Mouse (Mus musculus): ENCODE measurements around the gene Rad51ap2.

Gene Rad51ap2

DNA sequence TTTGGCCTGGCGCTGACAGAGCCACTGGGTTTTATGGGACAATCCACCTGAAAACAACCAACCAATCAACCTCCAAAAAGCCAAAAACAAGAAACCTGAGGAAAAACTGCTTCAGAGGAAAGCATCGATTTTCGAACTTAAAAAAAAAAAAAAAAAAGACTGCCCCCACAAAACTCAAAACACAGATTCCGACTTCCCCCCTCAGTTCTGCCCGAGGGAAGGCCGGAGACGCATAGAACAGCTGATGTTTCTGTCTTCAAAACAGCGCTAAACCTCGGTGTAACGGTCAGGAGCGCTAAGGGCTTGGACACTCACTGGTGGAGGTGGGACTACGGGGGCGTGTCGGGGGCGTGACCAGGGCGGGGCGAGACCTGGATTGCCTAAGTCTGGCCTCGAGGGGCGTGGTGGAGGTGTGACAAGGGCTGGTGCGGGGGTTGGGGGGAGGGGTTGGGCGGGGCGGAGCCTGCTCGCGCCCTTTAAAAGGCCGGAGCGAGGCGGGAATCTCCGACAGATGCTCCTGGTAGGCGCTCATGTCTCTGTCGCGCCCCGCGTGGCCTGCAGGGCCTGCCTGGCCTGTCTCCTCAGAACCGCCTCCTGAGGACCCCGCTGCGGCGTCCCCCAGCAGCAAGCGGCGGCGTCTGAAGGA is at the start of gene Rad51ap2:
TSS of gene Rad51ap2 (plus strand) at position 531 of the 646 bp plus-strand sequence.
- DNase-seq = peak; percentile 80

DNA sequence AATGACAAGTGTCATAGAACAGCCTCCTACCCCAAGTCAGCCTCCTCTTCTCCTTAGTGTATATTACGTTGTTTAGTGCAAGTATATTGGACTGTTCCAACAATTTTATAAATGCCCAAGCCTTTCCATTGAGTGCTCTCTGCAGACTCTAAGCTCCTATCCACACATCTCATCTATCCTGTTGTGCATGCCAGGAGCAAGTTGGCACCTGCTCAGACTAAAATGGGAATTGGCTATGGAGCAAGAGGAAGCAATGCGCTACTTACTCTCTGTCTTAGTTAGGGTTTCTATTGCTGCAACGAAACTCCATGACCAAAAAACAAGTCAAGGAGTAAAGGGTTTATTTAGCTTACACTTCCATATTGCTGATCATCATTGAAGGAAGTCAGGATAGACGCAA is 48.2 kb upstream of the Rad51ap2 start:
- DNase-seq = no peak

DNA sequence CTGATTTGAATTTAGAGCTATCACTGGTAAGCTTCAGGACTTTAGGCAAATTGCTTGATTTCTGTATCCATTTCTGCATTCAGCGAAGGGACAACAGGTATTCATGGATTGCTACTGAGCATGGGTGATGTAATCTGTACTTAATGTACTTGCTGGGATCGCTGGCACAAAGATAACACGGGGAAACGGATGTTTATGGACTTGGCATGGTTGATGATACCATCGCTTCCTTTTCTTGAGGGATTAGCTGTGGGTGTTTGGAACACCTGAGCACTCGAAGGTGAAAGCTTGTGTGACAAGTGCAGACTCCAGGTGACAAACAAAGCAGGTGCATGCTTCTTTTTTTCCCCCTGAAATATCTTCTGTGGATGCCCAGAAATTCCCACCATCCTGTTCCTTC is 37.8 kb upstream of the Rad51ap2 start:
- DNase-seq = no peak

DNA sequence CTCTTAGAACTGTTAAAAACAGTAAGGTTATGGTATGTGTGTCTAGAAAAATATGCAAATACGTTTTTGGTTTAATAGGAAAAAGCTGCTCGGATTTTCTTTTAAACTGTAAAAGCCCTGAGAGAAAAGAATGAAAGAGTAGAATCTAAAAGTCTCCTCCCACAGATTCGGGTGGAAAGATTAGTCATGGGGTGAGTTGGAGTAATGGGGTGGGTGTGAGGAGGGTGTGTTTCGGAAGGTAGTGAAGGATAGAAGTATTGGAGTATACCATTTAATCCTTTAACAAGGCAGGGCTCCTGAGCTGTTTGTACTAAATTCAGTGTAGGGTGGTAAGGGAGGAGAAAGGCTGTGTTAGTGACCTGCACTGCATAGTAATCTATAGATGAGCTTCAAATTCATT is 28.5 kb upstream of the Rad51ap2 start:
- no peak for DNase-seq

DNA sequence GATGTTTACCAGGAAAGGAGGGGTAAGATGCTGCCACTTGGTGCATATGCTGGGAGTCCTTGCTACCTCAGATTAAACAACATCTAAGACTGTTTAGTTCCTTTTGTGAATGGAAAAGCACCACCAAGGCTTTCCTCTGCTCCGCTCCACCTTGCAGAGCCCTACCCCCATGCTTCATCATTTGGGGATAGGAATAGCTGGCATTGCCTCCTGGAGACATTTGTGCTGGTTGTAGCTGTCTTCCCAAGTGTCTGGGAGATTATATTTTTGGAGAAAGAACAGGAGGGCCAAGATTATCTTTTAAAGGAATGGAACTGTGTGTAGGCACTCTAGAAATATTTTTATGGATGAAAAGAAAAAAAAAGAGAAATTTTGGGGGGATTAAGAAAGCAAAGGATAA is 22.8 kb upstream of the Rad51ap2 start:
- no peak for DNase-seq

DNA sequence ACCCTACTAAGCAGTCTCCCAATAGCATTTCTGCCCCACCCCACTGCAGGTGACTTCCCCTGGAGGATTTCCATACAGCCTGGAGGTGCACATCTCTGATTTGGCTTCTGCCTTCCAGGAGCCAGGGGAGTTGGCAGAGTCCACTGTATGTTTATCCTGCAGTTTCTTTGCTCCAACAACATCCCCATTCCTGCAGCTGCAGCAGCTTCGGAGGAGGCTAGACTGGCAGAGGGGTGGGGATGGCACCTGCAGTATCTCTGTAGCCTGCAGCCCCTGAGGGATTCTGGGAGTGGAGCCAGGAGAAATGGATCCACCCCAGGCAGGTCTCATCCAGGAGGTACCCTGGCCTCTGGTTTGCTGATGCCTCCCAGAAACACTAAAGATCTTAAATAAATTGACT is 22.2 kb upstream of the Rad51ap2 start:
- no peak for DNase-seq

DNA sequence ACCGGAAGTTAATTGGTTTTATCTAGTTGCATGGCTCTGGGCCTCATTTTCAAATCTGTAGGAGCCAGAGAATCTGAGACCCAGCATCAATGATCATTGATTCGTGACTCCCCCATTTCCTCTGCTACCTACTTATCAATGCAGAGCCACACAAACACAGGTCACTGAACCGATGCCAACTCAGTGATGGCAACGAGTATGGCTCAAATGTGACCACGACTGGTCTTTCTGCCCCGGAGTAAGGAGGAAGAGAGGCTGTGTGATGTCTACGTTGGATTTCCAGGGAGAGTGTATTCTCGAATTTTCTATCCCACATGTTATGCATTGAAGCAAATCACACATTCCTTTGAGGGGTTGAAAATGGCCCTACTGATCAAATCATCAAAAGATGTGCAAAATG is 21.4 kb upstream of the Rad51ap2 start:
- DNase-seq = no peak

DNA sequence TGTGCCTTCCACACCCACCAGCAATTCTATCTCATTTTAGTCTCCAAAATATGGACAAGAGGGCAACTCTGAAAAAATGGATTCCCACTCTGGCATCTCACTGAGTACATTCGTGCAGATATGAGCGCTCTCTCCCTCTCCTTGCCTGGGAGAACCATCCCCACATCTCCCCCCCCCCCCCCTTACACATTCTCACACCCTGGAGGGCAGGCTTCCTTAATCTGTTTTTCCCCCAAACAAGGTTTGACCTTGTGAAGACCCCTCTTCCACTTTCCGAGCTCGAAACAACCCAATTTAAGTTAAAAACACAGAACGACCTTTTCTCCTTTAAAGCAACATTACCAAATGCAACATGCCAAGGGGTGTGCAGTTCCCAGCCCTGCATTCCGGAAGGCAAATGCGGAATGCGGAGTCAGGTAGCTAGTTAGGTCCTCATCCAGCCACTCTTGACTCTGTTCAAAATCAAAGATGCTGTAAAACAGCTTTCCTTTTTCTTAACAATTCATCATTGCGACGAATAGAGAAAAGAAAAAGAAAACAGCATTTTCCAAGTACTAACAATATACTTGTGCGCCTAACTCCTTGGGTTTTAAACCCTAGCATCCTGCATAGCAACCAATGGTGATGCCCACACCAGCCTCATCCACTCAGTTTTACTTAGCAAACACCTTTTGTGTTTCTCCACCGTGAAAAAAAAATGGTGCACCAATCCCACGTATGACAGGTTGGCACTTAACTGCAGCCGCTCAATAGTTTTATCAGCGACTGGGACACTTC is 20.4 kb upstream of the Rad51ap2 start:
- no peak for DNase-seq

DNA sequence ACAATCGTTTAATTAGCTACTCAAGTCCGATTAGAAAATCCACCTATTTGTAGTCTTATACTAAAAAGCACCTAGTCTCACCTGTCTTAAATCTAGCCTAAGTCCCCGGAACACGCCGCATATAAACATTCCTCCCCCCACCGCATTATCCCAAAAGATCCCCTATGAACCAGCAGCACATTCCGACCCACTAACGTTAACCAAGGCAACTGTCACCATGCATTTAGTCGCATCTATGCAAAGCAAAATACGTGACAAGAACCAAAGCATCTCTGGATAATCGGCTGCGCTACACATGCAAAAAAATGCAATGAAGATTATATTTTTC is 19.9 kb upstream of the Rad51ap2 start:
- no peak for DNase-seq

DNA sequence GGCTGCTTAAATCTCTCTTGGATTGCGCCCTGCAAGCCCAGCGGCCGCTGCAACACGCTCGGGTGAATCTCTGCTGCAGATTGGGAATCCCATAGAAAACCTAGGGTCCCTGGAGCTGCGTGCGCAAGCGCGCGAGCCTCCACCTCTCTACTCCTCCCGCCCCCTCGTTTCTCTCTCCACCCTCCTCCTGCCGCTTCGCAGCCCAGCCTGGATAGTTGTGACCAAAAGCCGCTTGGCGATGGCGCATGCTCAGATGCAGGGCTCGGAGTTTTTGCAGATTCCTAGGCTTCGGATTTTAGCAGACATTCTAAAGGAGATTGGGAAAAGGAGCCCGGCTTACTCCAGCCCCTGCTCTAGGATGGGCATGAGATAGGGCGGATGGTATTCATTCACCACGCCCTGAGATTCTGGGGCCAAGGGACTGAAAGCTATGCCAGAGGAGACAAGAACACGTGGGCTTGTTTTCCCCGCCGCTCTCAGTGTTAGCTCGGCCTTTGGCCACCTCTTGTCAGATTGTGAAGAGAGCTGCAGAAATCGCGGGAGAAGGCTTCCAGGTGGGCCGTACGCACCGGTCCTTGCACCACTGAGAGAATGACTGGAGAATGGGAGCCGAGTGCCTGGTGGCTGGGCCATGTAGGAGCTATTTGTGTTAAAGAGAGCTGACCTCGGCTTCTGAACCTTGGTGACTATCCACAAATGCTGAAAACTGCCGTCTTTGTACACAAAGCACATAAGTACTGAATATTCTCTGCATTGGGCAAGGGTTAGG is 19.2 kb upstream of the Rad51ap2 start, which contains the start of gene Vsnl1:
TSS of gene Vsnl1 (minus strand) at position 117 of the 769 bp plus-strand sequence.
- peak; percentile 88 for DNase-seq

DNA sequence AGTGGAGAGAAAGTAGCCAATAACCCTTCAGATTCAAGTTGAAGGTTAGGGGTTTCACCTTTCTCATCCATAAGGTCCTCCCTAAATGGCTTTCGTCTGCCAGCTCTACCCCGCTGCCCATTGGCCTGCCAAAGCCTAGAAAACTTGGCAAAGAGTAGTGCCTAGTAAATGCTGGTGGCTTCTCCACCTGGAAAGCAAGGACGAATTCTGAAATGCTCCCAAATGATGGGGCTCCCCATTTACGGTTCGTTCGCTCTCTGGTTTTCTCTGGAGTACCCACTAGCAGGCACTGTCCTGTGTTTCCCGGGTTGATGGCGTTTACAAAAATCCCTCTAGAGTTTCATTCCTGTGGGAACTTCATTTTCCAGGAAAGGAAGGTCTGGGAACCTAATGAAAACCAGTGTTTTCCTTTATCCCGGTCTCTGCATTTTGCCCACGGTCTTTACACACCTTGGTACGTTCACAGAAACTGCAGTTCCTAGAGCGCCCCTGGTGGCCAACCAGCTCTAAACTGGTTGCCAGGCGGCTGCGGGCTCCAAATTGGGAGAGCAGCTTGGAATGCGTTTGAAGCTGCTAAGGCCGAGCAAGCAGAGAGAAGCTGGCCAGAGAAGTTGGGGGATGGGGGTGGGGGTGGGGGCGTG is 18.5 kb upstream of the Rad51ap2 start:
- peak; percentile 91 for DNase-seq

DNA sequence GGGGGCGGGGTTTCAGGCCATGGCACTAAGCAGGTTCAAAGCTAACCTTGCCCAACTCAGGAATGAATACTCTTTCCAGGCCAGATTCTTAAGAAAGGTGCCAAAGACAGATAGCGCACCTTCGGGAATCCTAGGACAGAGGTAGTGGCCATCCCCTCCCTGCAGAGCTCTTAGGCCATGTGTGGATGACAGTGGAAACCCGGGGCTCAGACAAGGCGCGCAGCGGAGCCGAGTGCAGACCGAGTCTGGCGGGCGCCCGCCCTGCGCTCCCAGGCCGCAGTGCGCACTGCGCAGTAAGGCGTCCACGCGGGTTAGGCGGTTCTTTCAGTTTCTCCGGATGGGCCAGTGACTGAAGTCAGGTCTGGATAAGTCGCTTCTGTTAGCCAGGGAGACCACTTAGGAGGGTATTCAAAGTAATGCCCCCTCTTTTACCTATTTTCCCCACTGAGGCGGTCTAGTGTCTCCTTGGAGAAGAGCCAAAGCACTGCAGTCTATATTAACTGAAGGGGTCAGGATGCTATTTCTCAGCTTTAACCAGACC is 17.9 kb upstream of the Rad51ap2 start:
- no peak for DNase-seq

DNA sequence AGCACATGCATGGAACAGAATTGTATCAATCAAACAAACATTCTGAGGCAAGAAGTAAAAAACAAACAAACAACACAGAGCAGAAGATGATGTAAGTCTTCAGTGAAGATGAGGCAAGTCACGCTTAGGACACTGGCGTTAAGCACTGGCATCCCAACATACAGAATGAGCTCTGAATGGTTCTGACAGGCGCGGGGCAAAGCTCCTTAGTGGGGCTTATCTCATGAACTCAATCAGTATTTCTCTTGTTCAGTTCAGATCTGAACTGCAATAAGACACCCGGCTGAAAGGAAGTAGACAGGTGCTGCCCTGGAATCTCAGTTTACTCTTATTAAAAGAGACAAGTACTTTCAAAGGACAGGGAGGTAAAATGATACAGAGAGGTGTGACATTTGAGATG is 1.7 kb upstream of the Rad51ap2 start:
- DNase-seq = no peak

DNA sequence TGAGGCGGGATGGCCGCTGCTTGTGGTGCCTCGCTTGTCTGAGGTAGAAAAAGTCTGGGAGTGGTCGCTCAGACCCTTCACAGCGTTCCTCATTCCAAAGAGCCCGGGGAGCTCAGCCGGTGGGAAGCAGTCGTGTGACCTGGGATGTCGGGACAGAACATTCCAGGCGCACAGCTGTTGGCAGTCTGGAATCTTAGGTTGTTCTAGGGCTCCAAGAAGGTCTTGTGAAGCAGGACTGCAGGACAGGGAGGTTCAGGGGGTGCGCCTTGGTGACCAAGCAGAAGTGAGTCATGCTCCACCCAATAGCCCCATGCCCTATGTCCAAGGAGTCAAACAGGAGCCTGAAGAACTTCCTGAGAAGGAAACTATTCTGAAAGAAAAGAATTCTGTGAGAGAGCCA is 334 bp downstream of the Rad51ap2 start:
- no peak for DNase-seq

DNA sequence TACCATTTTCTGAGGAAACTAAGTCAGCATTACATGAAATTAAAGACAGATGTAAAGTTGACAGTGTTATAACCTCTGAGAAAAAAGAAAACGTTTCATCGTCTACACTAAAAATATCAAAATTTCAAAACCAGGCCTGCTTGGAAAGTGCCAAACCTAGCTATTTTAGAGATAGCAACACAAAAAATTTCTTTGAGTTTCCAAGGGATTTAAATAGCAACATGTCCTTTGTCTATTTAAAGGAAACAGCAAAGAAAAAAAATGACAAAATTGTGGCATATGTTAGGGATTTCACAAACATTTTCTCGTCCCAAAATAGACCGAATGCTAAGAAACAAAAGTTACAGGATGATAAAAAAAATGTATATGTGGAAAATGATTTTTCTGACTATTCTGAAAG is 753 bp downstream of the Rad51ap2 start:
- DNase-seq = no peak

All from right cerebral cortex, postnatal 14 days (tissue).